Comparison of ENCODE assay signal across 7 mouse cellular contexts in genomic region chr3:95672861-95673706, GRCm38 (mm10). TPM values are rescaled to one million over a fixed set of nuclear protein-coding genes. Genes with fewer than 3 reads are reported as not detected.
A peak's percentile ranks its signal among the peaks of the same experiment; 100 is the strongest.
DNase-seq lines count a peak whose midpoint lies in the region; ATAC-seq and TF ChIP-seq lines count a peak whose summit lies in the region.

No protein-coding gene starts in this region.

- ATAC-seq in heart, embryonic 12.5 days (ENCODE audit: insufficient number of reproducible peaks, low FRiP score) = no peak
- ATAC-seq in liver, embryonic 16.5 days (ENCODE audit: low read depth) = no peak

- H3K36me3 ChIP-seq in testis, adult 2 months (ENCODE audit: control insufficient read depth, insufficient read depth, low read length) = no peaks in the 10 kb centered on the region
- peaks cover 20% of the 10 kb centered on the region for H3K36me3 ChIP-seq in heart, embryonic 12.5 days
- H3K36me3 ChIP-seq in liver, embryonic 16.5 days (ENCODE audit: control insufficient read depth, insufficient read depth) = 0 out of 2 replicates have a peak, but pooled peaks cover 2% of the 10 kb centered on the region

- peak overlapping the region; percentile 62 for H3K4me2 ChIP-seq in heart, embryonic 12.5 days
- H3K4me2 ChIP-seq in liver, embryonic 16.5 days (ENCODE audit: low read depth, low read length) = peak overlapping the region; percentile 74

- peaks cover 24% of the 10 kb centered on the region for H3K4me1 ChIP-seq in testis, adult 2 months (ENCODE audit: control insufficient read depth, insufficient read depth, low read length)
- peaks cover 78% of the 10 kb centered on the region for H3K4me1 ChIP-seq in heart, embryonic 12.5 days (replicated peaks)
- peaks cover 66% of the 10 kb centered on the region for H3K4me1 ChIP-seq in liver, embryonic 16.5 days (ENCODE audit: control insufficient read depth, low read depth, low read length)

- no peak overlapping the region for H3K4me3 ChIP-seq in testis, adult 2 months (ENCODE audit: control insufficient read depth, low read depth, low read length)
- H3K4me3 ChIP-seq in heart, embryonic 12.5 days = peak overlapping the region; percentile 20
- peak overlapping the region; percentile 50 for H3K4me3 ChIP-seq in liver, embryonic 16.5 days (ENCODE audit: low read depth, low read length)

- no peaks in the 10 kb centered on the region for H3K9me3 ChIP-seq in heart, embryonic 12.5 days (replicated peaks)
- H3K9me3 ChIP-seq in liver, embryonic 16.5 days (replicated peaks; ENCODE audit: control insufficient read depth, low read length) = no peaks in the 10 kb centered on the region

- H3K27me3 ChIP-seq in testis, adult 2 months (ENCODE audit: control insufficient read depth, insufficient read depth, low read length) = no peaks in the 10 kb centered on the region
- no peaks in the 10 kb centered on the region for H3K27me3 ChIP-seq in heart, embryonic 12.5 days (replicated peaks)
- H3K27me3 ChIP-seq in liver, embryonic 16.5 days (ENCODE audit: control insufficient read depth, insufficient read depth, low read depth, low read length) = no peaks in the 10 kb centered on the region

- TF ChIP-seq POLR2A in testis, adult 2 months (IDR thresholded peaks at IDR 0.05; ENCODE audit: control insufficient read depth, low read depth, low read length) = no peak

- H3K9ac ChIP-seq in heart, embryonic 12.5 days = peak overlapping the region; percentile 73
- H3K9ac ChIP-seq in liver, embryonic 16.5 days (ENCODE audit: low read depth, low read length) = peak overlapping the region; percentile 77

- TF ChIP-seq CTCF in testis, adult 2 months (IDR thresholded peaks at IDR 0.05; ENCODE audit: control insufficient read depth, insufficient read depth, insufficient replicate concordance, low read depth, low read length) = no peak

- H3K27ac ChIP-seq in testis, adult 2 months (ENCODE audit: control insufficient read depth, insufficient read depth, low read depth, low read length) = peak overlapping the region; percentile 81
- H3K27ac ChIP-seq in heart, embryonic 12.5 days (ENCODE audit: poor library complexity, severe bottlenecking) = peak overlapping the region; percentile 99
- H3K27ac ChIP-seq in liver, embryonic 16.5 days (ENCODE audit: low read length) = peak overlapping the region; percentile 98

- 22% methylated on average over 10 of the region's 10 CpGs for WGBS in heart, embryonic 12.5 days
- 49% methylated on average over 10 of the region's 10 CpGs for WGBS in liver, embryonic 16.5 days (ENCODE audit: insufficient replicate concordance)

- no peak for DNase-seq in testis, postnatal 10 days (ENCODE audit: low spot score)
- DNase-seq in thymus, postnatal 0 days (ENCODE audit: low spot score) = peak; percentile 66
- no peak for DNase-seq in adrenal gland, adult 18-20 months (ENCODE audit: low spot score in 2 of 2)
- no peak for DNase-seq in frontal cortex, postnatal 14 days (ENCODE audit: low spot score in 2 of 2)

RNA-seq across cellular contexts. Expression of gene Mcl1, which starts 14.5 kb away (rescaled TPM):
- polyA plus RNA-seq in testis, adult 2 months (2012; rRNA removed) = 27.4 and 40.2 TPM in 2 replicates
- polyA plus RNA-seq in heart, embryonic 12.5 days (2016; fragmentation: Nextera tagmentation; extraction: Ambion mirVana) = 65.2 and 66.9 TPM in 2 replicates
- 11.1 and 14.5 TPM in 2 replicates for polyA plus RNA-seq in liver, embryonic 16.5 days (2015; fragmentation: Nextera tagmentation; extraction: Ambion mirVana)
- 81.3 and 91.3 TPM in 2 replicates for polyA plus RNA-seq in thymus, postnatal 0 days (2015; fragmentation: Nextera tagmentation; extraction: Ambion mirVana)
- total RNA-seq in adrenal gland, adult 18-20 months (2021) = 100 to 1,000 TPM; 138 to 228 TPM

RNA-seq across cellular contexts. Expression of gene Adamtsl4, which starts 14.6 kb away (rescaled TPM):
- 0.74 and 2.3 TPM in 2 replicates for polyA plus RNA-seq in testis, adult 2 months (2012; rRNA removed)
- 4.3 and 4.9 TPM in 2 replicates for polyA plus RNA-seq in heart, embryonic 12.5 days (2016; fragmentation: Nextera tagmentation; extraction: Ambion mirVana)
- 0.74 and 0.83 TPM in 2 replicates for polyA plus RNA-seq in liver, embryonic 16.5 days (2015; fragmentation: Nextera tagmentation; extraction: Ambion mirVana)
- polyA plus RNA-seq in thymus, postnatal 0 days (2015; fragmentation: Nextera tagmentation; extraction: Ambion mirVana) = 0.91 and 2.0 TPM in 2 replicates
- total RNA-seq in adrenal gland, adult 18-20 months (2021) = 10 to 100 TPM in 1 of 2 experiments, 1 to 10 TPM in 1; 8.6 to 10.1 TPM

RNA-seq across cellular contexts. Expression of gene Ensa, which starts 48.3 kb away (rescaled TPM):
- polyA plus RNA-seq in testis, adult 2 months (2012; rRNA removed) = 11.1 and 13.9 TPM in 2 replicates
- polyA plus RNA-seq in heart, embryonic 12.5 days (2016; fragmentation: Nextera tagmentation; extraction: Ambion mirVana) = 50.8 and 51.4 TPM in 2 replicates
- 32.8 and 33.4 TPM in 2 replicates for polyA plus RNA-seq in liver, embryonic 16.5 days (2015; fragmentation: Nextera tagmentation; extraction: Ambion mirVana)
- polyA plus RNA-seq in thymus, postnatal 0 days (2015; fragmentation: Nextera tagmentation; extraction: Ambion mirVana) = 58.5 and 65.4 TPM in 2 replicates
- 100 to 1,000 TPM in 1 of 2 experiments, 10 to 100 TPM in 1; 92.9 to 105 TPM for total RNA-seq in adrenal gland, adult 18-20 months (2021)
